ENCODE assay signal across 8 mouse cellular contexts in genomic region chr2:33558233-33558632, GRCm38 (mm10).
DNase-seq lines count a peak whose midpoint lies in the region; ATAC-seq and TF ChIP-seq lines count a peak whose summit lies in the region.

No protein-coding gene starts in this region.

- peak; percentile 92 for TF ChIP-seq CTCF in G1E (IDR thresholded peaks at IDR 0.05; ENCODE audit: low read depth, low read length)
- TF ChIP-seq CTCF in cerebellum, adult 2 months (IDR thresholded peaks at IDR 0.05; ENCODE audit: borderline replicate concordance, insufficient read depth, low read depth, low read length) = peak; percentile 99
- peak; percentile 98 for TF ChIP-seq CTCF in lung, adult 2 months (IDR thresholded peaks at IDR 0.05; ENCODE audit: insufficient read depth, low read length)

- no peak overlapping the region for H3K27ac ChIP-seq in cerebellum, adult 2 months (ENCODE audit: insufficient read depth, low read length)

- H3K4me1 ChIP-seq in G1E (ENCODE audit: insufficient read depth, low read depth, low read length) = no peaks in the 10 kb centered on the region
- H3K4me1 ChIP-seq in cerebellum, adult 2 months (ENCODE audit: control insufficient read depth, insufficient read depth, low read length) = peaks cover 6% of the 10 kb centered on the region
- no peaks in the 10 kb centered on the region for H3K4me1 ChIP-seq in lung, adult 2 months (ENCODE audit: control insufficient read depth, insufficient read depth, low read length)

- DNase-seq in B cell, adult 2 months = peak; percentile 70
- peak; percentile 63 for DNase-seq in G1E (ENCODE audit: low spot score)
- peak; percentile 75 to 88 for DNase-seq in cerebellum, adult 2 months
- DNase-seq in kidney, postnatal 36 days = peak; percentile 67 to 89
- peak; percentile 68 for DNase-seq in lung, adult 2 months
- peak; percentile 64 for DNase-seq in retina, postnatal 7 days (ENCODE audit: low read depth, low spot score)

- ATAC-seq in G1E (ENCODE audit: extremely low read depth, insufficient number of reproducible peaks, low FRiP score, poor library complexity, severe bottlenecking) = no peak
- ATAC-seq in frontal cortex, adult (ENCODE audit: low TSS enrichment) = peak; percentile 48
- no peak for ATAC-seq in inflammation-experienced regulatory T-cells, adult 6 months

- peaks cover 15% of the 10 kb centered on the region; the same call in 1 of the 2 replicates for H3K27me3 ChIP-seq in G1E (ENCODE audit: insufficient read depth, low read length)
- H3K27me3 ChIP-seq in cerebellum, adult 2 months (ENCODE audit: control insufficient read depth, insufficient read depth, low read length) = no peaks in the 10 kb centered on the region

- H3K9me3 ChIP-seq in G1E (replicated peaks) = no peaks in the 10 kb centered on the region

- 4% methylated on average over 6 of the region's 6 CpGs for WGBS in cerebellum, adult 2 months
- WGBS in lung, adult 2 months = 6% methylated on average over 6 of the region's 6 CpGs

- no peak overlapping the region for H3K4me3 ChIP-seq in G1E (ENCODE audit: low read depth, low read length)
- H3K4me3 ChIP-seq in cerebellum, adult 2 months (replicated peaks; ENCODE audit: insufficient read depth, low read depth, low read length) = no peak overlapping the region
- H3K4me3 ChIP-seq in lung, adult 2 months (replicated peaks; ENCODE audit: extremely low read depth, low read depth, low read length) = no peak overlapping the region

- no peak for TF ChIP-seq POLR2A in cerebellum, adult 2 months (IDR thresholded peaks at IDR 0.05; ENCODE audit: borderline replicate concordance, insufficient read depth, low read length)
- TF ChIP-seq POLR2A in lung, adult 2 months (IDR thresholded peaks at IDR 0.05; ENCODE audit: borderline replicate concordance, extremely low read depth, low read depth, low read length) = no peak

- no peaks in the 10 kb centered on the region for H3K36me3 ChIP-seq in G1E (replicated peaks)
